Mouse (Mus musculus) cerebellum, adult (tissue): Measurements from ENCODE around the gene Olfr698.
"Not testable (repeated sequence)": the region's sequence is repeated elsewhere in the genome, so short reads cannot be mapped to it uniquely, and the experiment has no call there.

Experiments
- ATAC-seq: cut with Nextera tagmentation; 2 replicates; pipeline ENCODE4 v1.9.2; 2017; ENCODE audit warnings: mild to moderate bottlenecking, moderate library complexity, mixed read lengths; ENCODE audit not compliant: insufficient number of reproducible peaks, low FRiP score, low TSS enrichment

The Olfr698 gene

GRCm38 (mm10) chr7:106755297-106755696 is at the start of gene Olfr698:
TSS of gene Olfr698 (minus strand) at chr7:106755397.
- no peak for ATAC-seq

- ATAC-seq: no peak
Measured at GRCm38 (mm10) chr7:106793098-106793497, 37.9 kb upstream of the Olfr698 start, which contains the start of gene Olfr699. TSS of gene Olfr699 (minus strand) at chr7:106793198.

- no peak for ATAC-seq
Measured at GRCm38 (mm10) chr7:106788330-106788729, 33.1 kb upstream of the Olfr698 start.

GRCm38 (mm10) chr7:106761008-106761407 is 5.8 kb upstream of the Olfr698 start:
- ATAC-seq: not testable (repeated sequence)

- no peak for ATAC-seq
Measured at GRCm38 (mm10) chr7:106758800-106759199, 3.6 kb upstream of the Olfr698 start.

- ATAC-seq: no peak
Measured at GRCm38 (mm10) chr7:106745811-106746210, 9.4 kb downstream of the Olfr698 start.

GRCm38 (mm10) chr7:106742343-106742742 is 12.9 kb downstream of the Olfr698 start, which contains the start of gene Olfr697:
TSS of gene Olfr697 (minus strand) at chr7:106742443.
- ATAC-seq: no peak

GRCm38 (mm10) chr7:106737028-106737427 is 18.2 kb downstream of the Olfr698 start:
- no peak for ATAC-seq

GRCm38 (mm10) chr7:106733717-106734116 is 21.5 kb downstream of the Olfr698 start:
- ATAC-seq: no peak

GRCm38 (mm10) chr7:106725654-106726053 is 29.5 kb downstream of the Olfr698 start:
- not testable (repeated sequence) for ATAC-seq

- ATAC-seq: no peak
Measured at GRCm38 (mm10) chr7:106716296-106716695, 38.9 kb downstream of the Olfr698 start, which contains the start of gene Olfr695. TSS of gene Olfr695 (minus strand) at chr7:106716396.

- no peak for ATAC-seq
Measured at GRCm38 (mm10) chr7:106711463-106711862, 43.7 kb downstream of the Olfr698 start.

- ATAC-seq: not testable (repeated sequence)
Measured at GRCm38 (mm10) chr7:106707705-106708104, 47.5 kb downstream of the Olfr698 start.
